Mouse (Mus musculus) regulatory T cell (primary cell): ENCODE data around the gene Nfkbia.

ENCODE experiments used
- in situ Hi-C: fragments of 300-600 bp; cut with MboI, MseI; formaldehyde crosslinking; loops from one replicate; pipeline ENCODE4 v1.15.1; 2025; ENCODE audit warnings: high pct_unique_total_duplicates

Gene Nfkbia

DNA sequence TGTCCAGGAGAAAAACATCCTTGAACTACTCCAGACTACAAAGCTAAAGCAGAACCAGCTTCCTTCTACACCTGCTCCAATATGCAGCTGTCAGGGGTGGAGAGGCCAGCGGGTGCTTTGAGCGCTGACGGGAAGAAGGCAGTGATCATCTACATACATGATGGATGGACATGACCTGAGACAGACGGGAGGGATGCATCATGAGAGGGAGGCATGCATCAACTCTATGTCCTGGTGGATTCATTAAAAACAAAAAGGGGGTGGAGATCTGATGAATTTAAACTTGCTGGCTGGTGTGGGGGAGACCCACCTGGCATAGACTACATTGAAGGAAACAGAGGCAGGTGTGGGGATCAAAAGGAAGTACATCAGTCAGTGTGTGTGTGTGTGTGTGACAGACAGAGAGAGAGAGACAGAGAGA is 48.4 kb downstream of the Nfkbia start:
- in situ Hi-C loops: loop anchor here (5.0 kb wide), 1 partner anchor 33 kb away; no protein-coding TSS in a partner anchor

DNA sequence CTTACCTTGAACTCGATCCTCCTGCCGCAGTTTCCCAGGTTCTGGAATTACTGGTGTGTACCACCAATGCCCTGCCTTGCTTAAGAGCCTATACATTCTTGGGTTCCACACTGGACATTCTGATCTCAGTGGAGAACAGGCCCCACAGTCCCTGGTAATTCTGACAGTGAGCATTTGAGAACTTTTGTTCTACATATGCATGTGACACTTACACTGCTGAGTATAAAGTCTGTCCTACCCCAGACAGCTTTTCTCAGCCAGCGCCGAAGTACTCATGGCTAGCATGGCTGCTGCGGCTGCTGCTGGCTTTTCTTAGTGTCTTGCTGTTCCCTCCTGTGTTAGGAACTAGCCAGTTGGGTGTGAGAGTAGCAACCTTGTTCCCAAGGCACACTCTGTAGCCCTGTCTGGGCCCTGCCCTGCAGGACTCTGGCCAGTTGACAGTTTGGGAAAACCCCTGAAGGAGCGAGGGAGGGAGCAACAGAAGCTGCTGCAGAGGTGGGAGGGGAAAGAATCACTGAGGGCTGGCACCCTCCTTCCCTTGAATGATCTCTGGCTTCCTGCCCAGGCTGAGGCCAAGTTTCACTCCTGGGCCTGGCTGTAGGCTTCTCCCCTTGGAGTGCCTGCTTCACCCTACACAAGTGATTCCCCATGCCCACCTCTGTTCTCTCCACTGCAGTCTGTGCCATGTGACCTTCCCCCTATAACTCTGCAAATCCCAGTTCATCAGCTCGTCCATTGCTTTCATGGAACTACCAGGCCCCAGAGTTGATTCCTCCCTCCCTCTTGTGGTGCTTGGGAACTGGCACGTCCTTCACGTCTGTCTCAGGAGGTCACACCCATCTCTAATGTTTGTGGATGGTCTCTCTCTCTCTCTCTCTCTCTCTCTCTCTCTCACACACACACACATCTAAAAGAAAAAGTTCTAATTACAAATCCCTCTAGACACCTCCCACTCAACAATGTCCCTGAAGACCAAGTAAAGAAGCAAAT is 49.3 kb downstream of the Nfkbia start:
- in situ Hi-C loops: loop anchor here (5.0 kb wide), 1 partner anchor 34 kb away; no protein-coding TSS in a partner anchor

DNA sequence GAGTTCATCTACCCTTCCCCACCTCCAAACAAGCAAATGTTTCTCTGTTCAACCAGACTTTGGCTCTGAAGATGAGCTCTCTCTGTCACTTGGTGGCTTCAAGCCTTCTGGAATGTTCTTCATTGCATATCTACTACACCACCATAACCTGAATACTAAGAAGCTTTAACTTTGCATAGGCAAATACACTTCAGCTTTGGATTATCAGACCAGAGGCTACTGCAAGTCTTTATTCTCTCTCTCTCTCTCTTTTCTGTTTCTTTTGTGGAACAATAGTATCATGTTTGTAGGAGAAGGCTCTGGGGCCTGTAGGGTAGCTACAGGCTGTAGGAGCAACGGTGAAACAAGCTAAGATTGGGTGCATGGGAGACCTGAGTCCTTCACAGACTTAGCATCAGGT is 50.2 kb downstream of the Nfkbia start:
- in situ Hi-C loops: loop anchor here (5.0 kb wide), 1 partner anchor 35 kb away; no protein-coding TSS in a partner anchor

DNA sequence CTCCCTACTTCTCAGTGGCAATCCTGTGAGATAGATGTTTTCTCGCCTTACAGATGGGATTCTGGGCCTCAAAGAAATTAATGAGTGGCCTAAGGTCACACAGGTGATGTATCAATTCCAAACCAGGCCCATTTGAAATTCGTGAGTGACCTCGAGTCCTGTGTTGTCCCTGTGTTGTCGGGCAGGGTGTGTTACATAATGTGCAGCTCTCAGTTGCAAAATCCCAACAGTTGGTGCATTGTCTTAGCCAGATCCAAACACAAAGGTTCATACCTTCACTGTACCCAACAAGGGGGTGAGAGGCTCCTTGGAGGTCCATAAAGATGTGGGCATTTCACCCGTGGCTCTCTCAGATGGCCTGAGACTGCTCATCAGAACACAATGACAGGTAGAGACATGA is 52.0 kb downstream of the Nfkbia start:
- in situ Hi-C loops: loop anchor here (5.0 kb wide), 1 partner anchor 37 kb away; no protein-coding TSS in a partner anchor
